Mouse (Mus musculus): ENCODE results near the gene Olfr986. TPM values are rescaled to one million over a fixed set of nuclear protein-coding genes. Genes with fewer than 3 reads are reported as not detected.

Gene Olfr986
- total RNA-seq, 1 experiment from 2014 or later: not detected

GRCm38 (mm10) chr9:40228804-40229331 is 48.1 kb downstream of the Olfr986 start:
- ATAC-seq (replicated peaks; ENCODE audit: insufficient number of reproducible peaks, low FRiP score, low TSS enrichment, poor library complexity, severe bottlenecking): no peak

- no peak for ATAC-seq (replicated peaks; ENCODE audit: insufficient number of reproducible peaks, low FRiP score, low TSS enrichment, poor library complexity, severe bottlenecking)
Measured at GRCm38 (mm10) chr9:40229479-40229878, 48.8 kb downstream of the Olfr986 start.

GRCm38 (mm10) chr9:40231019-40231418 is 50.3 kb downstream of the Olfr986 start:
- ATAC-seq (replicated peaks; ENCODE audit: insufficient number of reproducible peaks, low FRiP score, low TSS enrichment, poor library complexity, severe bottlenecking): no peak

- ATAC-seq (replicated peaks; ENCODE audit: insufficient number of reproducible peaks, low FRiP score, low TSS enrichment, poor library complexity, severe bottlenecking): no peak
Measured at GRCm38 (mm10) chr9:40234233-40235072, 53.7 kb downstream of the Olfr986 start.

GRCm38 (mm10) chr9:40235220-40235619 is 54.5 kb downstream of the Olfr986 start:
- no peak for ATAC-seq (replicated peaks; ENCODE audit: insufficient number of reproducible peaks, low FRiP score, low TSS enrichment, poor library complexity, severe bottlenecking)

Other genes with a start within 250 kb of the Olfr986 start
- gene Olfr974, start 243.4 kb upstream of the Olfr986 start, total RNA-seq (2017): not detected in 3 replicates
- not detected in 3 replicates for gene Olfr975, start 228.9 kb upstream of the Olfr986 start, total RNA-seq (2017)
- not detected in 3 replicates for gene Olfr976, start 219.8 kb upstream of the Olfr986 start, total RNA-seq (2017)
- gene Olfr978, start 188.8 kb upstream of the Olfr986 start, total RNA-seq (2017): not detected in 3 replicates
- gene Olfr979, start 177.5 kb upstream of the Olfr986 start, total RNA-seq (2017): not detected in 3 replicates
- gene Olfr980, start 171.3 kb upstream of the Olfr986 start, total RNA-seq (2017): not detected in 3 replicates
- not detected in 3 replicates for gene Olfr981, start 159.5 kb upstream of the Olfr986 start, total RNA-seq (2017)
- gene Olfr982, start 107.1 kb upstream of the Olfr986 start, total RNA-seq (2017): not detected in 3 replicates
- gene Olfr983, start 87.3 kb upstream of the Olfr986 start, total RNA-seq (2017): not detected in 3 replicates
- gene Olfr984, start 66.7 kb upstream of the Olfr986 start, total RNA-seq (2017): not detected in 3 replicates
- gene Olfr985, start 50.7 kb upstream of the Olfr986 start, total RNA-seq (2017): not detected in 3 replicates
- not detected in 3 replicates for gene Tmem225, start 32.8 kb upstream of the Olfr986 start, total RNA-seq (2017)
- 1.5 to 3.0 TPM (median 2.8 TPM) in 3 replicates for gene Zfp202, start 11.4 kb downstream of the Olfr986 start, total RNA-seq (2017)
- gene Scn3b, start 88.3 kb downstream of the Olfr986 start, total RNA-seq (2017): not detected in 3 replicates

Data from monocyte, adult 5-6 weeks (primary cell).